Mouse (Mus musculus) cortical plate, adult 2 months (tissue): Measurements from ENCODE around the gene Taz. TPM values are rescaled to one million over a fixed set of nuclear protein-coding genes. Genes with fewer than 3 reads are reported as not detected.

Source experiments
- H3K27ac ChIP-seq: fragments of 200-500 bp; 2 replicates; pipeline ENCODE4 v1.5.1; 2012; ENCODE audit warnings: low read length, control low read depth, inconsistent platforms; ENCODE audit not compliant: insufficient read depth
- H3K4me1 ChIP-seq: fragments of 200-500 bp; 2 replicates; pipeline ENCODE4 v1.6.1; 2011; ENCODE audit warnings: low read length; ENCODE audit not compliant: control insufficient read depth, insufficient read depth
- H3K4me3 ChIP-seq: fragments of 200-500 bp; 2 replicates; pipeline ENCODE4 v1.5.1; 2011; ENCODE audit warnings: mild to moderate bottlenecking, low read length, control low read depth; ENCODE audit not compliant: insufficient read depth
- CTCF ChIP-seq: fragments of 200-500 bp; IDR thresholded peaks from 2 replicates; pipeline ENCODE4 v1.5.1; 2011; ENCODE audit warnings: mild to moderate bottlenecking, control low read depth, low read length; ENCODE audit not compliant: insufficient read depth; ENCODE audit errors: extremely low read depth
- POLR2A ChIP-seq: fragments of 200-500 bp; IDR thresholded peaks from 2 replicates; pipeline ENCODE4 v1.6.1; 2011; ENCODE audit warnings: mild to moderate bottlenecking, low read length, control low read depth; ENCODE audit not compliant: insufficient read depth; ENCODE audit errors: extremely low read depth
- polyA plus RNA-seq: library from polyadenylated mRNA; depleted of rRNA; stranded (reverse); fragments of >200 nt; gene quantifications from 2 replicates; pipeline ENCODE4 v1.2.3, GENCODE M21; 2012; rRNA removed

Gene Taz
- polyA plus RNA-seq, 1 experiment: 83.0 TPM

DNA sequence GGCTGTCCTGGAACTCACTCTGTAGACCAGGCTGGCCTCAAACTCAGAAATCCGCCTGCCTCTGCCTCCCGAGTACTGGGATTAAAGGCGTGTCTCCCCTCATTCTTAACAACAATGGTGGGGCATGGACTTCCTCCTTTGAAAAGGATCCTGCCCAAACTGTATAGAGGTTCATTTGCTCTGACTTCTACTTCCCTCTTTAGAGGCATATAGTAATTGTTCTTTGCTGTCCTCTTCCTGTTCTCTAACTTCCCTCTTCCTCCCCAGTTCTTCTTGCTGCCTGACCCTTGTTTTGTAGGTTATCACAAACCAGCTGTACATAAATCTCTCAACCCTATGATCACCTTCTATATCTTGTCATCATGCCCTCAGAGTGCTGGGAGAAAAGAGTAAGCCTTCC, 18.0 kb downstream of the Taz start:
- Histone ChIP-seq H3K4me1 (no peaks in the 10 kb centered on the region; the same call in 1 of the 2 replicates), H3K27ac (no peak overlapping the region), H3K4me3 (no peak overlapping the region)
- no peak for TF ChIP-seq CTCF

DNA sequence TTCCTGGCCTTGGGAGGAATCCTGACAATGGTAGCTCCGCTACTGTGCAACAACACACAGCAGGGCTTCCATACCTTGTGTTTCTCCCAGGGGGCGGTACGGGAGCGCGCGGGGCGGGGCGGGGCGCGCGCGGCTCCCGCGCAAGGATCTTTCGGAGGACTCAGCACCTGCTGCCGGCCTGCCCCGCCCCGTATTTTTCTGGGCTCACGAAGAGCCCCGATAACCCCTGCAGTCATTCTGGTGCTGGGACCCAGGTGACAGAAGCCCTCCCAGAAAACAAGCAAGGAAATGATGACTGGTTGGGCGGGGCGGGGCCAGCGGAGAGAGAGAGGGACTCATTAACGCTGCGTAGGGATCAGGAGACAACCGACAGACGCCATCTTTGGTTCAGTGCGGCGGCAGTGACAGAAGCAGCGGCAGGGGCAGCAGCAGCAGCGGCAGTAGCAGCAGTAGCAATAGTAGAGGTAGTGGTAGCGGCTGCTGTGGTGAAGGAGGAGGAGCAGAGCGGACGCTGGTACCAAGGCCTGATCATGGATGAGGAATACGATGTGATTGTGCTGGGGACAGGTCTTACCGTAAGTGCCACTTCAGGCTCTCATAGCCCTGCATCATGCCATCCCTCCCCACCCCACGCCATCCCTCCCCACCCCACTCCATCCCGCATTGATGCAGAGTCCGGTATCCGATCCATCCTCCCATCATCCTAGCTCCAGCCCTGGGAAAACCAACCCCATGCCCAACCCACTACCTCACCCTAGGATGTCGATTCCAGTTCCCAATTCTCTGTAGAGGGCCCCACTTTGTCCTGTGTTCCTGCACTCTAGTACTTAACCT, 23.4 kb downstream of the Taz start, which contains the start of gene Gdi1:
TSS of gene Gdi1 (plus strand) at position 132 of the 834 bp plus-strand sequence.
- Histone ChIP-seq H3K27ac (peak within 1 kb of the TSS; percentile 96), H3K4me3 (peak within 1 kb of the TSS; percentile 99), H3K4me1 (peaks cover 2% of the 10 kb centered on the region; the same call in 1 of the 2 replicates)
- TF ChIP-seq CTCF (no peak), POLR2A (peak; percentile 89)

DNA sequence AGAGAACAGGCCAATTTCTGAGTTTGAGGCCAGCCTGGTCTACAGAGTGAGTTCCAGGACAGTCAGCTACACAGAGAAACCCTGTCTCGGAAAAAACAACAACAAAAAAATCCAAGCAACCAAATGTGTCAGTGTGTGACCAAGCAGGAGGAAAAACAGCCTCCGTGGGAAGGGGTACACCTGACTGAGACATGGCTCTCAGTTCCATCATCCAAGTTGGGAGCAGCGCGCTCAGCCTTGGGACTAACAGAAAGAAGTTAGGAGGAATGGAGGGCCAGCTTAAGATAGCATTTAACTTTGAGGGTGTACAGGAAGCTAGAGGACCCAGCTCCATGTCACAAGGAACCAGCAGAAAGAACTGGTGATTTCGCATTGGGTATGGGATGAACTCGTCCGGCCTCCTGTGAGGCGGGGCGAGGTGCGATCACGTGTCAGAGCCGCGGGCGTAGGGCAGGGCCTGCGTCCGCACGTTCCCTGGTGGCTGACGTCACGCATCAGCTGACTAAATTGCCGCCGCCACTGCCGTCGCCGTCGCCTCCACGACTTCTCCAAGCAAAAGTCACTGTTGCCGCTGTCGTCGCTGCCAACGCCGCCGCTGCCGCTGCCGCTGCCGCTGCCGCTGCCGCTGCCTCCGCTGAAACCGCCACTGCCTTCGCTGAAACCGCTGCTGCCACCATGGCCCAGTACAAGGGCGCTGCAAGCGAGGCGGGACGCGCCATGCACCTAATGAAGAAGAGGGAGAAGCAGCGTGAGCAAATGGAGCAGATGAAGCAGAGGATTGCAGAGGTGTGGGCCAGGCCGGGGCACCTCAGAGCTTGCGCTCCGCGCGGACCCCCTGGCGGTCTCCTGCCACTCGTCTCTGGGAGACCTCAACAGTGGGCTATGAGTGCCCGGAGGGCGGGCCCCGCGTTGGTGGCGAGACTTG, 31.1 kb downstream of the Taz start, which contains the start of gene Fam50a:
TSS of gene Fam50a (plus strand) at position 494 of the 925 bp plus-strand sequence.
- TF ChIP-seq POLR2A (peak; percentile 66), CTCF (no peak)
- 0 out of 2 replicates have a peak, but pooled peaks cover under 1% of the 10 kb centered on the region for H3K4me1 ChIP-seq
- 0 out of 2 replicates have a peak within 1 kb of the TSS, but pooled peaks have one; percentile 20 for H3K27ac ChIP-seq
- peak within 1 kb of the TSS; percentile 61 for H3K4me3 ChIP-seq

DNA sequence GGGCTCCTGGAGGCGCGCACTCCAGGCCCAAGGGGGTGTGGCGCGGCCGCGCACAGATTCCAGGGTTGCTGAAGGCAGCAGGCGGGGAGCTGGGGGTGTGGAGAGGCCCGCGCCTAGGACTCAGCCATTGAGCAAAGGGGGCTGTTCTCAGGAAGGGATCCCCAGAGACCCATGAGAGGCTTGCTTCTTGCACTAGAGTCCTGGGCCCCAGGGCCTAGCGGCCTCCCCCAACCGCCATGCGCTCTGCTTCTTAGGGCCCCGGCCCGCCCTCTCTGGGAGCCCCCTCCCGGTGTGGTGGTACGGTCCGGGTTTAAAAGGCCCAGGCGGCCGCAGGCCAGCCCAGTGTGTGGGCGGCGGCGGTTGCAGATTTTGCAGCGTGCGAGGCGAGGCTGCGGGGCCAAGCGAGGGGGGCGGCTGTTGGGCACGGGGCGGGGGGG, 47.0 kb downstream of the Taz start, which contains the start of gene Plxna3:
TSS of gene Plxna3 (plus strand) at position 342 of the 437 bp plus-strand sequence.
- Histone ChIP-seq H3K27ac (no peak within 1 kb of the TSS), H3K4me1 (no peaks in the 10 kb centered on the region)
- TF ChIP-seq CTCF (no peak), POLR2A (0 out of 2 replicates have a peak, but pooled peaks have one; percentile 17)

DNA sequence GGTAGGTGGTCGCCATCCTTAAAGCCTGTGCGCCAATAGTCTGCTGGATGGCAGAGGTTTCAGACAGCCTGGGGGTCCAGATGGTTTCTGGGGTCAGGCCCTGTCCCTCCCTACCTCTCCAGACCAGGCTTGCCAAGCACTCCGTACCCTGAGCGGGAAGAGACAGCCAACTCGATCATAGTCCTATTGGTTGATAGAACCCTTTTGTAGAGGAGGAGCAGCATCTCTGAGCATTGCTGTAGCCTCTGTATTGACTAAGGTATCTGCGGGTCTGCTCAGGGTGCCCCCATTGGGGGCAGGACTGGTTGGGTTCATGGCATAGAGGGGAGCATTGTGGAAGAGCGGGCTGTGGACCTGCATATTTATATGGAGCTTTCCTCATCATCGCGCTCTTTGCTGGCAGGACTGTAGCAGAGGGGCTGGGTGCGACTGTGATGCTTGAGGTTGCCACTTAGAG, 47.5 kb downstream of the Taz start:
- H3K27ac ChIP-seq: no peak overlapping the region
- H3K4me3 ChIP-seq: peak overlapping the region; percentile 43
- no peak for TF ChIP-seq POLR2A
- TF ChIP-seq CTCF: no peak
- H3K4me1 ChIP-seq: no peaks in the 10 kb centered on the region

More for the DNA sequence above, 47.0 kb downstream of the Taz start, which contains the start of gene Plxna3:
- H3K4me3 ChIP-seq: peak within 1 kb of the TSS; percentile 43

DNA sequence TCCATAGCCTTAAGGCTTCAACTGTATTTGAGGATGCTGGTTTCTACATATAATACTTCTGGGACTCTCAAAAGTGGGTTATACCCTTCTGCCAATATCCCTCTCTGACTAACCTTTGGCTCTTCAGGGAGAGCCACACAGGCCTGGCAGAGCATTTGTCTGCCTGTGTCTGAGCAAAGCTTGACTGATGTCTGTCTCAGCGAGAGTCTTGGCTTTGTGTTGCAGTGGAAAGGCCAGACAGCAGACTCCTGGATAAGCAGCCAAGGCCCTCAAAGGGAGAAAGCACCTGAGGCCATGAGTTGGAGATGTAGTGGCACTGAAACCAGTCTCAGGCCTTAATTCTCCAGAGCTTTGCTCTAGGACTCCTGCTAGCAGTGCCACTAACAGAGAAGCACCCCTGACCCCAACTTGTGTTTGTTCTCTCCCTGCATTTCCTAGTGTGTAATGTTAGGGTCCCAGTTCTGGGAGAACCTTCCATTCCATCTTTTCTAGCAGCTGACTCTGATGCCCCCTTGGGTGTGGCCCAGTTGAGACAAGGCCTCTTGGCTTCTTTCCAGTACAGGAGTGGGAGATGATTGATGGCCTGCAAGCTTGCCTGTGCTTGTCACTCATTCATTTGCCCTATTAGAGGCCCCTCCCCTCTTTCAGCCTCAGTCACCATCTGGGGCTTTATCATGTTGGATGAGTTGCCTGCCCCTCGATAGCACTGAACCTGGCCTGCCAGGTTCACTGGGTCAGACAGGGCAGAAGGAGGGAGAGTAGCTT, 48.6 kb downstream of the Taz start:
- H3K4me1 ChIP-seq: no peaks in the 10 kb centered on the region
- H3K27ac ChIP-seq: no peak overlapping the region
- no peak overlapping the region; the same call in 1 of the 2 replicates for H3K4me3 ChIP-seq
- TF ChIP-seq POLR2A (no peak), CTCF (no peak)

Other genes starting within 250 kb of the Taz start
- 0.34 and 0.38 TPM in 2 replicates for gene Opn1mw, start 154.4 kb upstream of the Taz start, polyA plus RNA-seq
- gene Mecp2, start 146.5 kb upstream of the Taz start, polyA plus RNA-seq: 28.6 and 29.4 TPM in 2 replicates
- not detected in 2 replicates for gene Tex28, start 114.1 kb upstream of the Taz start, polyA plus RNA-seq
- 0.04 and 0.09 TPM in 2 replicates for gene Tktl1, start 104.7 kb upstream of the Taz start, polyA plus RNA-seq
- gene Flna, start 32.1 kb upstream of the Taz start, polyA plus RNA-seq: 157 and 175 TPM in 2 replicates
- 41.9 and 43.6 TPM in 2 replicates for gene Emd, start 27.2 kb upstream of the Taz start, polyA plus RNA-seq
- gene Rpl10, start 11.1 kb upstream of the Taz start, polyA plus RNA-seq: 770 and 800 TPM in 2 replicates
- 5.3 TPM in 2 replicates for gene Dnase1l1, start 425 bp downstream of the Taz start, polyA plus RNA-seq
- gene Atp6ap1, start 15.2 kb downstream of the Taz start, polyA plus RNA-seq: 477 and 483 TPM in 2 replicates
- 792 and 862 TPM in 2 replicates for gene Gdi1, start 23.1 kb downstream of the Taz start, polyA plus RNA-seq
- 41.0 and 51.5 TPM in 2 replicates for gene Fam50a, start 31.1 kb downstream of the Taz start, polyA plus RNA-seq
- gene Plxna3, start 47.2 kb downstream of the Taz start, polyA plus RNA-seq: 39.9 and 44.7 TPM in 2 replicates
- 51.6 and 54.4 TPM in 2 replicates for gene Lage3, start 71.7 kb downstream of the Taz start, polyA plus RNA-seq
- 82.9 and 83.8 TPM in 2 replicates for gene Ubl4a, start 91.3 kb downstream of the Taz start, polyA plus RNA-seq
- 4.2 and 5.2 TPM in 2 replicates for gene Slc10a3, start 91.4 kb downstream of the Taz start, polyA plus RNA-seq
- 31.6 TPM in 2 replicates for gene Fam3a, start 111.4 kb downstream of the Taz start, polyA plus RNA-seq
- gene Ikbkg, start 111.4 kb downstream of the Taz start, polyA plus RNA-seq: 21.3 and 22.1 TPM in 2 replicates
- 27.4 and 31.2 TPM in 2 replicates for gene G6pdx, start 147.3 kb downstream of the Taz start, polyA plus RNA-seq
- not detected in 2 replicates for gene Gm6880, start 199.5 kb downstream of the Taz start, polyA plus RNA-seq